Mouse (Mus musculus): Measurements from ENCODE around the gene Arglu1. TPM values are rescaled to one million over a fixed set of nuclear protein-coding genes. Genes with fewer than 3 reads are reported as not detected.

Arglu1 gene
- total RNA-seq, 2 experiments from 2014 or later: 79.2 to 120 TPM

- no peak for DNase-seq (ENCODE audit: extremely low spot score in 1 of 2, low spot score in 1 of 2)
These were observed 66.8 kb downstream of the Arglu1 start for GRCm38 (mm10) chr8:8623486-8623885.

GRCm38 (mm10) chr8:8622476-8622875 lies 67.8 kb downstream of the Arglu1 start:
- no peak for DNase-seq (ENCODE audit: extremely low spot score in 1 of 2, low spot score in 1 of 2)

- no peak for DNase-seq (ENCODE audit: extremely low spot score in 1 of 2, low spot score in 1 of 2)
These were observed 68.3 kb downstream of the Arglu1 start for GRCm38 (mm10) chr8:8622031-8622430.

- DNase-seq (ENCODE audit: extremely low spot score in 1 of 2, low spot score in 1 of 2): peak in 1 of 2 experiments; percentile 33
These were observed 68.9 kb downstream of the Arglu1 start for GRCm38 (mm10) chr8:8621236-8621917.

GRCm38 (mm10) chr8:8620536-8620935 lies 69.8 kb downstream of the Arglu1 start:
- DNase-seq (ENCODE audit: extremely low spot score in 1 of 2, low spot score in 1 of 2): no peak

- no peak for DNase-seq (ENCODE audit: extremely low spot score in 1 of 2, low spot score in 1 of 2)
These were observed 70.8 kb downstream of the Arglu1 start for GRCm38 (mm10) chr8:8619221-8620194.

Small RNA genes lying within 50 kb of the gene (microRNA-seq; reads per million reads assigned to microRNA genes)
- gene Mir7654: 2.2 to 3.9 reads per million in 2 experiments

Other genes starting within 250 kb of the Arglu1 start
- 10 to 100 TPM; 30.5 to 34.1 TPM for gene Efnb2, start 29.3 kb downstream of the Arglu1 start, total RNA-seq (2021)